Mouse (Mus musculus): ENCODE results near the gene Bhlha15. TPM values are rescaled to one million over a fixed set of nuclear protein-coding genes. Genes with fewer than 3 reads are reported as not detected.

The Bhlha15 gene
- polyA plus RNA-seq, 1 experiment from 2014 or later: 10.2 TPM

DNA sequence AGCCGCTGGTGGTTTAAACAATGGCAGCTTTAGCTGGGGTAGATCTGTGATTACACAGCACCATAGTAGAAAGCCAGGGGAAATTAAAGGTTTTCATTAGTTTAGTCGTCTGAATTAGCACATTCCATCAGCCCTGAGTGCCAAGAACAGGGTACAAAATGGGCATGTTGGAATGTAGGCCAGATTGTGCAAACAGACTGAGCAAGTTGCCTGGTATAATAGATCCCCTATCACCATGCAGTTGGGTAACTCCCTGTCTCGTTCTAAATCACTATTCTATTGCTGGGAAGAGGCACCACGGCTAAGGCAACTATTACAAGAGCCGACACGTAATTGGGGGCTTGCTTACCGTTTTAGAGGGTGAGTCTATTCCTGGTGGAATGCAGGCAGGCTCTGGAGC, 44.6 kb downstream of the Bhlha15 start:
- no peaks in the 10 kb centered on the region for H3K36me3 ChIP-seq (ENCODE audit: control insufficient read depth, insufficient read depth, low read length)
- H3K4me1 ChIP-seq (ENCODE audit: control insufficient read depth, insufficient read depth, low read length): no peaks in the 10 kb centered on the region
- no peak overlapping the region for H3K27ac ChIP-seq (ENCODE audit: low read length)
- no peaks in the 10 kb centered on the region for H3K9me3 ChIP-seq (ENCODE audit: control insufficient read depth, low read length)
- H3K9ac ChIP-seq (ENCODE audit: low read depth, low read length): no peak overlapping the region
- no peak overlapping the region for H3K4me2 ChIP-seq (ENCODE audit: low read depth, low read length)
- 84% methylated on average over 7 of the region's 7 CpGs for WGBS
- no peaks in the 10 kb centered on the region for H3K27me3 ChIP-seq (replicated peaks; ENCODE audit: control insufficient read depth, insufficient read depth, low read length)
- no peak for ATAC-seq
- no peak overlapping the region for H3K4me3 ChIP-seq (ENCODE audit: low read length)

DNA sequence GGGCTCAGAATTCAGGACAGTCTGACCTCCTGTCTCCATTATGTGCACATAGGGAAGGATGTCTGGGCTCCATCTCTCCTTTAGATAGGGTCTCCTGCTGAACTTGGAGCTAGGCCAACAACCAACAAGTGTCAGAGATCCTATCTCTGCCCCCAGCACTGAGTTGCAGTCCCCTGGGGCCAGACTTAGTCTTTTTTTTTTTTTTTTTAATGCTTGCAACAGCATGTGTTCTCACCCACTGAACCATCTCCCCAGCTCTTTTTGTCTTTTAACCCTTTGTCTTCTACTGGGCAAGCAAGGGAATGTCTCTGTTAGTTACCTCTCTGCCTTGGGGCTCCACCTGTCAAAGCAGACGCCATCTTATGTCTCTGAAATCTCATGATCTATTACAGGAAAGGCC, 48.9 kb downstream of the Bhlha15 start:
- H3K27me3 ChIP-seq (replicated peaks; ENCODE audit: control insufficient read depth, insufficient read depth, low read length): no peaks in the 10 kb centered on the region
- no peak overlapping the region for H3K4me2 ChIP-seq (ENCODE audit: low read depth, low read length)
- H3K36me3 ChIP-seq (ENCODE audit: control insufficient read depth, insufficient read depth, low read length): no peaks in the 10 kb centered on the region
- no peaks in the 10 kb centered on the region for H3K4me1 ChIP-seq (ENCODE audit: control insufficient read depth, insufficient read depth, low read length)
- no peak overlapping the region for H3K27ac ChIP-seq (ENCODE audit: low read length)
- no peak overlapping the region for H3K9ac ChIP-seq (ENCODE audit: low read depth, low read length)
- no peak for ATAC-seq
- H3K9me3 ChIP-seq (ENCODE audit: control insufficient read depth, low read length): no peaks in the 10 kb centered on the region
- H3K4me3 ChIP-seq (ENCODE audit: low read length): no peak overlapping the region
- 75% methylated on average over 1 of the region's 1 CpGs for WGBS

Other genes starting within 250 kb of the Bhlha15 start
- gene Ccz1, start 175.4 kb upstream of the Bhlha15 start, polyA plus RNA-seq (2015; fragmentation: Nextera tagmentation; extraction: Ambion mirVana): 74.2 and 76.7 TPM in 2 replicates
- gene Ocm, start 163.6 kb upstream of the Bhlha15 start, polyA plus RNA-seq (2015; fragmentation: Nextera tagmentation; extraction: Ambion mirVana): not detected in 2 replicates
- gene Lmtk2, start 89.8 kb upstream of the Bhlha15 start, polyA plus RNA-seq (2015; fragmentation: Nextera tagmentation; extraction: Ambion mirVana): 4.8 and 5.4 TPM in 2 replicates
- 19.3 and 20.4 TPM in 2 replicates for gene Tecpr1, start 33.3 kb downstream of the Bhlha15 start, polyA plus RNA-seq (2015; fragmentation: Nextera tagmentation; extraction: Ambion mirVana)
- gene Bri3, start 54.2 kb downstream of the Bhlha15 start, polyA plus RNA-seq (2015; fragmentation: Nextera tagmentation; extraction: Ambion mirVana): 111 and 142 TPM in 2 replicates
- gene Baiap2l1, start 167.8 kb downstream of the Bhlha15 start, polyA plus RNA-seq (2015; fragmentation: Nextera tagmentation; extraction: Ambion mirVana): 32.0 and 37.2 TPM in 2 replicates